Mouse (Mus musculus): ENCODE data around the gene 4921524J17Rik.

DNA sequence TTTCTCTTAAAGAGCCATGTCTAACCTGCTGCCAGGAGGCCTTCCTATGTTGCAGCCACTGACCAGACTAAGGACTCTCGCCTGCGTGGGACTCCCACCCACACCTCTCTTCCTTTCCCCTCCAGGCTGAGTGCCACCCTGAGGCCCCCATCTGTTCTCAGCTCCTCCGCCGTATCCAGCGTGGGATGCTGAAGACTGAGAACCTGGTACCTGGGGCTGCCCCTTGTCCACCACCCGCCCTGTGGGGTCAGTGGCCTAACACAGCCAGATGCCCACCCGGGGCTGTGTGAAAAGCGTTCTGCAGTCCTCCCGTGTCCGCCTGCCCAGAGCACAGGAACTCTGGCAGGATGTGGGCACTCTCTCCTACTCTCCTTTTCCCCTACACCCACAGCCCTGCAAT is 26.7 kb downstream of the 4921524J17Rik start:
- TF ChIP-seq CTCF (IDR thresholded peaks at IDR 0.05; ENCODE audit: extremely low read depth, insufficient read depth, low read length) = no peak
- no peak for TF ChIP-seq POLR2A (IDR thresholded peaks at IDR 0.05; ENCODE audit: extremely low read depth, insufficient read depth, low read length)

All from cortical plate, adult 2 months (tissue).